Mouse (Mus musculus) kidney, embryonic 14.5 days (tissue): ENCODE results near the gene Ankrd54. TPM values are rescaled to one million over a fixed set of nuclear protein-coding genes. Genes with fewer than 3 reads are reported as not detected.

ENCODE experiments used
- ATAC-seq: fragments of 200-750 bp; cut with Nextera tagmentation; 2 replicates; pipeline ENCODE4 v1.8.0; 2017; ENCODE audit warnings: moderate number of reproducible peaks, mild to moderate bottlenecking, moderate TSS enrichment, moderate library complexity; ENCODE audit not compliant: low FRiP score, low TSS enrichment
- H3K27ac ChIP-seq: fragments of 300-500 bp; sonication (generic); 2 replicates; pipeline ENCODE4 v1.5.1; 2014; ENCODE audit warnings: low read depth, mild to moderate bottlenecking, low read length, moderate library complexity, mixed read lengths
- H3K27me3 ChIP-seq: fragments of 300-500 bp; sonication (generic); 2 replicates; pipeline ENCODE4 v1.6.1; 2014; ENCODE audit warnings: mild to moderate bottlenecking, low read length; ENCODE audit not compliant: control insufficient read depth, insufficient read depth
- H3K36me3 ChIP-seq: fragments of 300-500 bp; sonication (generic); 2 replicates; pipeline ENCODE4 v1.6.1; 2014; ENCODE audit warnings: low read length, mixed read lengths; ENCODE audit not compliant: control insufficient read depth, insufficient read depth
- H3K4me1 ChIP-seq: fragments of 300-500 bp; sonication (generic); 2 replicates; pipeline ENCODE4 v1.6.1; 2014; ENCODE audit warnings: low read length, mixed read lengths; ENCODE audit not compliant: control insufficient read depth, insufficient read depth
- H3K4me2 ChIP-seq: fragments of 300-500 bp; sonication (generic); replicated peaks from 2 replicates; pipeline ENCODE4 v1.6.1; 2014; ENCODE audit warnings: low read depth, mild to moderate bottlenecking, low read length
- H3K4me3 ChIP-seq: fragments of 300-500 bp; sonication (generic); 2 replicates; pipeline ENCODE4 v1.5.1; 2014; ENCODE audit warnings: mild to moderate bottlenecking, low read length
- H3K9ac ChIP-seq: fragments of 300-500 bp; sonication (generic); 2 replicates; pipeline ENCODE4 v1.6.1; 2014; ENCODE audit warnings: low read depth, mild to moderate bottlenecking, low read length, moderate library complexity
- H3K9me3 ChIP-seq: fragments of 300-500 bp; sonication (generic); 2 replicates; pipeline ENCODE4 v1.6.1; 2016; ENCODE audit warnings: low read length; ENCODE audit not compliant: control insufficient read depth
- WGBS: fragments of 180-500 bp; shearing (Covaris S2); extraction: QIAGEN DNeasy Blood & Tissue Kit; methylation state at CpG from one replicate; pipeline ENCODE4 v1.1.7; 2014; 5-methylcytosine and 5-hydroxymethylcytosine counted together
- polyA plus RNA-seq: library from polyadenylated mRNA; unstranded; fragments of >200 nt; fragmentation: Nextera tagmentation; extraction: Ambion mirVana; gene quantifications from 2 replicates; pipeline ENCODE4 v1.2.1, GENCODE M21; 2014

The Ankrd54 gene
- polyA plus RNA-seq, 1 experiment from 2014 or later: 54.2 TPM

DNA sequence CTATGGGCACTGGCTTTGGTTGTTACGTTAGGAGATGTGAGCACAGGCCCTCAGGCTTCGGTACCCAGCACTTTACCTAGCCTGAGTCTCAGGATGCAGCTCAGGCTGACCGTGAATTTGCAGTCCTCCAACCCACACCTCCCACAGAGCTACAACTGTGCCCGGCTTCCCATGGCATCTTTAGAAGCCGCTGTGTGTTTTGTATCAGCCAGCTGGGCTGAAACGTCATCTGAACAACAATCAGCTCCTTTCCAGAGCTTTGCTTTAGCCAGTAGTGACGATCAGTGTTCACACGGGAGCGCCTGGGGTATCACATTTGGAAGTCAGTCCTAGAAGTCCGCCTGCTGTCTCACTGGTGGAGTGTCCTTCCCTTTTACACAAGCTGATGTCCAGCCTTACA lies 40.6 kb upstream of the Ankrd54 start:
- no peak for ATAC-seq
- H3K9ac ChIP-seq: no peak overlapping the region
- H3K36me3 ChIP-seq: no peaks in the 10 kb centered on the region
- H3K4me2 ChIP-seq: no peak overlapping the region
- H3K27me3 ChIP-seq: no peaks in the 10 kb centered on the region
- H3K27ac ChIP-seq: no peak overlapping the region
- H3K9me3 ChIP-seq: no peaks in the 10 kb centered on the region
- peaks cover 6% of the 10 kb centered on the region for H3K4me1 ChIP-seq
- 72% methylated on average over 10 of the region's 10 CpGs for WGBS
- no peak overlapping the region for H3K4me3 ChIP-seq

DNA sequence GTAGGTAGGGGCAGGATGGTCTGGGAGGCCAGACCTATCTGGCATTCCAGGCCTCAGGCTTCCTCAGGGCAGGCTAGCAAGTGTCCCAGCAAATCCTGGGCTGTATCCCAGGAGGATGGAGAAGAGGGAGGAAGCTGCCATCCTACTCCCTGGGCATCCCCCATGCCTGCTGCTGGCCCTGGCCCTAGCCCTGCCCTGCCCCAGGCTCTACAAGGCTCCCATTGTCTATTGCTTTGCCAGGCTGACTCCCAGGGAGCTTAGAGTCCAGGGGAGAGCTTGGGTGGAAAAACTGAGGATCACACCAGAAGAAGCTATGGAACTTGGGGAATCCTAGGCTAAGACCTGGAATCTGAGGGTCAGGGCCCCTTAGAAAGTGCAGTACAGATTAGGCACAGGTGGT lies 38.8 kb upstream of the Ankrd54 start:
- H3K9ac ChIP-seq: no peak overlapping the region
- no peak overlapping the region for H3K4me2 ChIP-seq
- no peaks in the 10 kb centered on the region for H3K27me3 ChIP-seq
- H3K9me3 ChIP-seq: no peaks in the 10 kb centered on the region
- peaks cover 14% of the 10 kb centered on the region for H3K4me1 ChIP-seq
- H3K36me3 ChIP-seq: no peaks in the 10 kb centered on the region
- ATAC-seq: no peak
- no peak overlapping the region for H3K27ac ChIP-seq
- H3K4me3 ChIP-seq: no peak overlapping the region

DNA sequence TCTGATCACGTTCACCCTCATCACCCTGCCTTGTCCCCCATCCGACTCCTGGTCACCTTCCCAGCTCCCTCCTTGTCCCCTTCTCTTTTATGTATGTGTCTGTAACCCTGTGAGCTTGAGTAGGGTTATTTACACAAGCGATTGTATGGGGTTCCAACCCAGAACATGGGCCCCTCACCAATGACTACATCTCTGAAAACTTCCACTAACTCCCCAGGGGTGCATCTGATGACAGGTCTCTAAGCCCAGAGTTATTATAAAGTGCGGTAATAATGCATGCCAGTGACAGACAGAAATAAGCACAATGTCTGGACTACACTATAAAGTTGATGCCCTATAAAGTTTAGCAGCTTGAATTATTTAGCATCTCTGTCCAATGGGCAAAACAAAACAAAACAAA lies 37.7 kb upstream of the Ankrd54 start:
- peaks cover 19% of the 10 kb centered on the region for H3K4me1 ChIP-seq
- H3K27me3 ChIP-seq: no peaks in the 10 kb centered on the region
- peaks cover 8% of the 10 kb centered on the region for H3K36me3 ChIP-seq
- H3K4me3 ChIP-seq: no peak overlapping the region
- H3K4me2 ChIP-seq: no peak overlapping the region
- H3K9me3 ChIP-seq: no peaks in the 10 kb centered on the region
- H3K27ac ChIP-seq: no peak overlapping the region
- no peak overlapping the region for H3K9ac ChIP-seq
- 69% methylated on average over 4 of the region's 4 CpGs for WGBS
- no peak for ATAC-seq

DNA sequence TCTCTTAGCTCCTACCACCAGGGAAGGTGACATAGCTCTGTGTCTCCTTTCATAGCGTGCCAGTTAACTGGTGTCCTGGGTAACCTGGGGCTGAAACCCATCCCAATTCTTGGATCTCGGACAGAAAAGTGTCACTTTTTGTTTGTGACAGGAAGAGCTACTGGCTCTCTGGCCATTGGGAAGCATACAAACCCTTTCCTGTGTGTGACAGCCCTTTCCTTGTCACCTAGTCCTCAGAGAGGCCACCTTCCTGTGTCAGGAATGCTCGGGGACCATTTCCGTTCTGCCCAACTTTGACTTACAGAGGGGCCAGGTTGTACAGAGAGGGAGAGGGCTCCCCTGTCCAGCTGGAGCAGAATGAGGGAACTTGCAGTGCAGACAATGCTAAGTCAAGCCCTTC lies 36.8 kb upstream of the Ankrd54 start:
- Histone ChIP-seq H3K27ac (peak overlapping the region; percentile 71; the same call in 1 of the 2 replicates), H3K4me3 (no peak overlapping the region), H3K4me2 (no peak overlapping the region), H3K36me3 (peaks cover 15% of the 10 kb centered on the region), H3K4me1 (peaks cover 19% of the 10 kb centered on the region), H3K27me3 (no peaks in the 10 kb centered on the region), H3K9me3 (no peaks in the 10 kb centered on the region), H3K9ac (no peak overlapping the region)
- 51% methylated on average over 4 of the region's 4 CpGs for WGBS
- no peak for ATAC-seq

DNA sequence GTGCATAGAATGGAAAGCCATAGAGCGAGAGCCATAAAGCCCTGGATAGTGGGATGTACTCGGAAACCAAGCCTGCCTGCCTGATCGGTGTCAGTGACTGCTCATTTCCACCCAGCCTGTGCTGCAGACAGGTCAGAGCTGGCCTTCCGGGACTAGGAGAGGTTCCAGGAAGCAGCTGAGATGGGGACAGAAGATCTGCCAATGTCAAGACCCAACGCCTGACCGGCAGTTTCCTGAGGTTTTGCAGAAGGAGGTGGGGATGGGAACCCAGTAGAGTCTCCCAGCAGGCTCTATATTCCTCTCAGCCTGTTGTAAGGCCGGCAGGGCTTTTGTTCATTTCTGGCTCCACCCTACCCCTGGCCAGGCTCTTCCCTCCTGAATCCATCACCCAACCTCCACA lies 36.2 kb upstream of the Ankrd54 start:
- WGBS: 47% methylated on average over 7 of the region's 7 CpGs
- no peak overlapping the region for H3K9ac ChIP-seq
- ATAC-seq: no peak
- peak overlapping the region; percentile 71 for H3K27ac ChIP-seq
- no peak overlapping the region for H3K4me2 ChIP-seq
- H3K4me3 ChIP-seq: no peak overlapping the region
- no peaks in the 10 kb centered on the region for H3K9me3 ChIP-seq
- H3K4me1 ChIP-seq: peaks cover 19% of the 10 kb centered on the region
- no peaks in the 10 kb centered on the region for H3K27me3 ChIP-seq
- peaks cover 21% of the 10 kb centered on the region for H3K36me3 ChIP-seq

DNA sequence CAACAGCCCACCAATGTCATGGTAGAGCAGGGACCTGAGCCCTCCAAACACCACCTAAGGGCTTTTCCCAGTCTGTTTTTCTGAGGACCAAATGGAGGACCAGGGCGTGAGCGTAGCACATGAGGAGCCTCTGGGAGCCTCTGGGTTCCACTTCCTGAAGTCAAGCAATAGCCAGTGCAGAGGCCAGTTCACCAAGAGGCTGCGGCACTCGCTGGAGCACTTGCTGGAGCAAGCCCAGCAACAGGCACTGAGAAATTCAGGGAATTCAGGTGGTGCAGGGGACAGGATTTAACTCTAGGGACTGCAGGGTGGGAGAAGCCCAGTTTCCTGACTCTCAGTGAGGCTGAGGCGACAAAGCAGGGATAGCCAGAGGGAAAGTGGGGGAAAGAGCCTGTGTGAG lies 35.5 kb upstream of the Ankrd54 start:
- Histone ChIP-seq H3K4me3 (no peak overlapping the region), H3K36me3 (peaks cover 27% of the 10 kb centered on the region), H3K27me3 (no peaks in the 10 kb centered on the region), H3K27ac (peak overlapping the region; percentile 71), H3K9me3 (no peaks in the 10 kb centered on the region), H3K4me2 (no peak overlapping the region), H3K4me1 (peaks cover 19% of the 10 kb centered on the region), H3K9ac (no peak overlapping the region)
- WGBS: 57% methylated on average over 5 of the region's 5 CpGs
- no peak for ATAC-seq

DNA sequence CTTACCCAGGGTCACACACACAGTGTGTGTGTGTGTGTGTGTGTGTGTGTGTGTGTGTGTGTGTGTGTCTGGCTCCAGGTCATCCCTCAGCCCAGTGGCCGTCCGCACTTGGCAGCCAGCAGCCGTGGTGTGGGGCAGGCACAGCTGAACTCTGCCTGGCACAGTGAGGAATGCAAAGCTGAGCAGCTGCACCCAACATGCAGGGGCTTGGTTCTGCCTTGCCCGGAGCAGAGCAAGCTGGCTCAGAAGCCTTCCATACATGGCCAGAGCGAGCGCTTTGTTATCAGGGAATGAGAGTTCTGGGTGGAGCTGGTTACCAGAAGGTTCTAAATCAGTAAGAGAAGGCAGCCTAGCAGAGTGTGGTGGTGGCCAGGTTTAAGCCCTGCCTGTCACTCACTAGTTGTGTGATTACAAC lies 34.9 kb upstream of the Ankrd54 start:
- Histone ChIP-seq H3K9ac (0 out of 2 replicates have a peak overlapping the region, but pooled peaks have one; percentile 5), H3K4me3 (no peak overlapping the region), H3K9me3 (no peaks in the 10 kb centered on the region), H3K36me3 (peaks cover 33% of the 10 kb centered on the region), H3K4me2 (no peak overlapping the region; the same call in 1 of the 2 replicates), H3K4me1 (peaks cover 19% of the 10 kb centered on the region), H3K27me3 (no peaks in the 10 kb centered on the region), H3K27ac (peak overlapping the region; percentile 59; the same call in 1 of the 2 replicates)
- ATAC-seq: peak; percentile 52
- WGBS: 37% methylated on average over 6 of the region's 6 CpGs

DNA sequence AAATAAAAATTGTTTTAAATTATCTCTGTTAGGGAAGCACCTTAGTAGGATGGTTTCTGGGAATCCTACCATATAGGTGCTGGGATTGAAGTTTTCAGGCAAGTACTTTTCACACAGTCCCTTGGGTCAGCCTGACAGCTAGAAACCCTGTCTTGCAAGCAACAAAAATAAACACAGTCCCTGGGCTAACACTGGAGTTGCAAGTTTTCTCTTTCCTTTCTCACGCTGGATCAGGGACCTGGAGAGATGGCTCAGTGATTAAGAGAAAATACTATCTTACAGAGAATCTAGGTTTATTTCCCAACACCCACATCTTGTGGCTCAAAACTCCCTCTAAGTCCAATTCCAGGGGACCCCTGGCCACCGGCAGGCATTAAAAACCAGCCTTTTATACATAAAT lies 34.4 kb upstream of the Ankrd54 start:
- Histone ChIP-seq H3K9ac (peak overlapping the region; percentile 5; the same call in 1 of the 2 replicates), H3K4me3 (no peak overlapping the region), H3K27me3 (no peaks in the 10 kb centered on the region), H3K4me1 (peaks cover 19% of the 10 kb centered on the region), H3K9me3 (no peaks in the 10 kb centered on the region), H3K4me2 (no peak overlapping the region; the same call in 1 of the 2 replicates), H3K36me3 (peaks cover 38% of the 10 kb centered on the region), H3K27ac (peak overlapping the region; percentile 59; the same call in 1 of the 2 replicates)
- 23% methylated on average over 2 of the region's 2 CpGs for WGBS
- no peak for ATAC-seq

DNA sequence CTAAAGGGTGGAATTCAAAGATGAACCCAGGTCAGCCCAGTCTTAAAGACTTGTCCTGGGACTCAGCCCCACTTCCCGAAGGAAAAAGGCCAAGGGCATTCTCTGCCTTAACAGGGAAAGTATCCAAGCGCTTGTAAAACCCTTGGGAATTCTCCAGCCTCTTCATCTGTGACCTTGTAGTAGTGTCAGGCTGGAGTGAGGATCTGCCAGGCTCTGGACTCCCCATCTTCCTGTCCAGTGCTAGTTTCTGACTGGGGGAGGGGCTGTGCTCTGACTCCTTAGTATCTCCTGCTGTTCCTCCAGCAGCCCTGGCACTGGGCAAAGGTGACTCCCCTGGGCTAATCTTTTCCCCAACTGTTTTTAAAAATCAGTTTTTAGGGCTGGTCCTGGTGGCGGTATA lies 33.9 kb upstream of the Ankrd54 start:
- Histone ChIP-seq H3K4me3 (no peak overlapping the region), H3K36me3 (peaks cover 44% of the 10 kb centered on the region), H3K9me3 (no peaks in the 10 kb centered on the region), H3K27ac (no peak overlapping the region; the same call in 1 of the 2 replicates), H3K4me1 (peaks cover 19% of the 10 kb centered on the region), H3K4me2 (no peak overlapping the region), H3K9ac (peak overlapping the region; percentile 23; the same call in 1 of the 2 replicates), H3K27me3 (no peaks in the 10 kb centered on the region)
- 58% methylated on average over 3 of the region's 3 CpGs for WGBS
- no peak for ATAC-seq
